Comparison of ENCODE assay signal across 8 mouse cellular contexts in the genomic region with DNA sequence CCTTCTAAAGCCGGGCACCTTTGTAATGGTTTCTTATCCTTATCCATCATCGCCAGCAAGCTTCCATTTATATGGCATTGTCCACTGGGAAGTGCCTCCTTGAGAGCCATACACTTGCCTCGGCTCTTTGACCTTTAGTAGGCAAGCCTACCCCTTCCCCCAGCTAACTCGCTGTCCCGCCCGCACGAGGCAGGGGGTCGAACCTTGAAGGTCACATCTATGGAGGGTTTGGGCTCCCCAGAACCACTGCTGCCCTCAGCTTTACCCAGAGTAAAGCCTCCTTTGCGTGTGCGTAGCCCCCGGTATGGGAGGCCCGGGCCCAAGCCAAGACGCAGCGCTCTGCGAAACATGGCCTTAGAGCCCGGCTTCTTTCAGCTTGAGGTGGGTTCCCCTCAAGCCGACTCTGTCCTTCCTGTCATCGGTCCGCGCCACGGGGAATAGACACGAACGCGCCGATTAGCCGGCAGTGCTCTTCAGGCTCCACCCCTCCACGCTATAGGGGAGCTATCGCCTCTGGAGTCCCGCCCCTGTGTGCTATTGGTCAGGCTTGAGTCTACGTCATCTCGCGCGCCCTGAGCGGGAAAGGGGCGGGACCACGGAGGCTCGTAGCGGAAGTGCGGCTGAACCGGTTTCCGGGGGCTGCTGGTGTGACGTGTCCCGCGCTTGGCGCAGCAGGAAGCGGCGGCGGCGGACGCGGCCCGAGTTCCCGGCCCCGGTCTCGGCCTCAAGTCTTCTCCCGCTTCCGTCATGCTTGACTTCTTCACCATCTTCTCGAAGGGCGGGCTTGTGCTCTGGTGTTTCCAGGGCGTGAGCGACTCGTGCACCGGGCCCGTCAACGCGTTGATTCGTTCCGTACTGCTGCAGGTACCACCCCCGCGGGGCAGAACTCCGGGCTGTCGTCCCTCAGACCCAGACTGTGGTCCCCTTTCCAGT. TPM values are rescaled to one million over a fixed set of nuclear protein-coding genes. Genes with fewer than 3 reads are reported as not detected.
DNase-seq lines count a peak whose midpoint lies in the region; ATAC-seq and TF ChIP-seq lines count a peak whose summit lies in the region.

A gene (minus strand): TSS at position 514 of the 933 bp plus-strand sequence.

- no peaks in the 10 kb centered on the region for H3K27me3 ChIP-seq in hindbrain, postnatal 0 days (ENCODE audit: insufficient read depth, low read length)

- intact Hi-C loops in gastrocnemius, adult 2 months (cut with DNase I) = loop anchor here (5.0 kb wide), 1 partner anchor 56 kb away; a partner anchor contains a TSS
- intact Hi-C loops in left cerebral cortex, adult 2 months (cut with DNase I) = loop anchor here (2.0 kb wide), 2 partner anchors 34 to 56 kb away; a partner anchor contains a TSS

- H3K4me3 ChIP-seq in gastrocnemius, adult 2 months = peak within 1 kb of the TSS; percentile 99
- H3K4me3 ChIP-seq in hindbrain, postnatal 0 days (ENCODE audit: low read length) = peak within 1 kb of the TSS; percentile 87
- H3K4me3 ChIP-seq in left cerebral cortex, adult 2 months = peak within 1 kb of the TSS; percentile 95

- peak; percentile 100 for DNase-seq in ZHBTc4 (ENCODE audit: low read depth, low spot score)
- peak; percentile 100 for DNase-seq in gastrocnemius, adult 2 months
- peak; percentile 100 for DNase-seq in hindbrain, postnatal 0 days (ENCODE audit: low spot score)
- DNase-seq in left cerebral cortex, adult 2 months (ENCODE audit: extremely low spot score in 1 of 2, low spot score in 2 of 2) = peak; percentile 99
- DNase-seq in right cerebral cortex, adult 2 months (ENCODE audit: low spot score in 2 of 2) = peak; percentile 99
- DNase-seq in urinary bladder, postnatal 14 days (ENCODE audit: low spot score) = peak; percentile 99

- no peaks in the 10 kb centered on the region for H3K9me3 ChIP-seq in hindbrain, postnatal 0 days (ENCODE audit: low read length)

- peak within 1 kb of the TSS; percentile 90 for H3K9ac ChIP-seq in hindbrain, postnatal 0 days (replicated peaks; ENCODE audit: low read length)

- H3K36me3 ChIP-seq in hindbrain, postnatal 0 days (ENCODE audit: insufficient read depth, low read length) = peaks cover 42% of the 10 kb centered on the region

- peaks cover 16% of the 10 kb centered on the region; the same call in 1 of the 2 replicates for H3K4me1 ChIP-seq in hindbrain, postnatal 0 days (ENCODE audit: insufficient read depth, low read length)

- peak; percentile 95 for ATAC-seq in common myeloid progenitor, adult 5-6 weeks (replicated peaks; ENCODE audit: low read depth, poor library complexity, severe bottlenecking)
- ATAC-seq in hindbrain, postnatal 0 days = peak; percentile 100
- ATAC-seq in megakaryocyte, adult 5-6 weeks (ENCODE audit: poor library complexity, severe bottlenecking) = peak; percentile 94

- H3K4me2 ChIP-seq in hindbrain, postnatal 0 days (ENCODE audit: low read depth, low read length) = peak within 1 kb of the TSS; percentile 97

- H3K27ac ChIP-seq in gastrocnemius, adult 2 months = peak within 1 kb of the TSS; percentile 99
- H3K27ac ChIP-seq in hindbrain, postnatal 0 days = peak within 1 kb of the TSS; percentile 96
- peak within 1 kb of the TSS; percentile 97 for H3K27ac ChIP-seq in left cerebral cortex, adult 2 months

- TF ChIP-seq CTCF in gastrocnemius, adult 2 months (IDR thresholded peaks at IDR 0.05) = no peak
- TF ChIP-seq CTCF in hindbrain, postnatal 0 days (IDR thresholded peaks at IDR 0.05; ENCODE audit: low read depth) = no peak
- no peak for TF ChIP-seq CTCF in left cerebral cortex, adult 2 months (IDR thresholded peaks at IDR 0.05)

- WGBS in hindbrain, postnatal 0 days = under 1% methylated on average over 72 of the region's 72 CpGs

RNA-seq across cellular contexts. Expression of the gene that starts here (rescaled TPM):
- total RNA-seq in common myeloid progenitor, adult 5-6 weeks (2017) = 31.4 and 50.0 TPM in 2 replicates
- total RNA-seq in gastrocnemius, adult 2 months (2021) = 10 to 100 TPM; 17.6 to 20.3 TPM
- 31.4 and 38.2 TPM in 2 replicates for total RNA-seq in hindbrain, postnatal 0 days (2014; rRNA removed)
- 44.7 and 47.5 TPM in 2 replicates for polyA plus RNA-seq in hindbrain, postnatal 0 days (2015; fragmentation: Nextera tagmentation; extraction: Ambion mirVana)
- total RNA-seq in left cerebral cortex, adult 2 months (2021) = 10 to 100 TPM; 33.4 to 36.4 TPM
- total RNA-seq in megakaryocyte, adult 5-6 weeks (2015) = 9.7 and 11.2 TPM in 2 replicates
- total RNA-seq in megakaryocyte, adult 5-6 weeks (2017) = 26.9 and 28.5 TPM in 2 replicates

Comparison
In these comparisons a context has a peak if more than half of its experiments do, and no peak if none do; other contexts are left out.
1. Peak in every context shown above with its lines: DNase-seq, ATAC-seq, H3K4me3 ChIP-seq and H3K27ac ChIP-seq.